7 mouse cellular contexts compared by ENCODE assay signal in the genomic region with DNA sequence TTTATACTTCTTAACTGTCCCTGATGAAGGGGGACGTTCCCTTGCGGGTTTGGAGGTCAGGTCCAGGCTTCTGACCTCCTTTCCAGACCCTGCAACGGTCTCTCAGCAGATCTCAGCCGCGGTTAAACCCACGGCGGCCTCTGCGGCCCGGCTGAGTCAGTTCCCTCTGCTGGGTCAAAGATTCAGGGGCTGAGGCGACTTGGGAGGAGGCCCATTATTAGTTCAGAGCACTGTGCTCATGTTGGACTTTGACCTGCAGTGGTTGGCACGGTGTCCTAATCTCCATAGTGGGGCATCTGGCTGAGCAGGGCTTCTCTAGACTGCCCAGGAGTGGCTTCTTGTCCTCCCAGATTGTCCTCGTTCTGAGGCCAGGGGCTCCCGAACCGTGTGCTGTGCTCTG. TPM values are rescaled to one million over a fixed set of nuclear protein-coding genes. Genes with fewer than 3 reads are reported as not detected.
DNase-seq lines count a peak whose midpoint lies in the region; ATAC-seq and TF ChIP-seq lines count a peak whose summit lies in the region.

No protein-coding gene starts in this region.

- H3K36me3 ChIP-seq in forebrain, embryonic 12.5 days (replicated peaks) = peaks cover 25% of the 10 kb centered on the region
- peaks cover 3% of the 10 kb centered on the region; the same call in 1 of the 2 replicates for H3K36me3 ChIP-seq in kidney, adult 2 months (ENCODE audit: control insufficient read depth, insufficient read depth, low read length)
- peaks cover 18% of the 10 kb centered on the region for H3K36me3 ChIP-seq in lung, embryonic 16.5 days (ENCODE audit: control insufficient read depth, insufficient read depth, low read length)
- H3K36me3 ChIP-seq in stomach, embryonic 15.5 days = peaks cover 25% of the 10 kb centered on the region

- peaks cover 16% of the 10 kb centered on the region for H3K27me3 ChIP-seq in forebrain, embryonic 12.5 days
- H3K27me3 ChIP-seq in kidney, adult 2 months (replicated peaks; ENCODE audit: control insufficient read depth, insufficient read depth, low read length) = no peaks in the 10 kb centered on the region
- H3K27me3 ChIP-seq in lung, embryonic 16.5 days (ENCODE audit: control insufficient read depth, insufficient read depth, low read depth, low read length) = no peaks in the 10 kb centered on the region; the same call in 1 of the 2 replicates
- H3K27me3 ChIP-seq in stomach, embryonic 15.5 days (replicated peaks) = no peaks in the 10 kb centered on the region

- H3K27ac ChIP-seq in forebrain, embryonic 12.5 days = no peak overlapping the region
- H3K27ac ChIP-seq in kidney, adult 2 months (ENCODE audit: insufficient read depth, low read depth, low read length) = peak overlapping the region; percentile 55
- H3K27ac ChIP-seq in lung, embryonic 16.5 days (ENCODE audit: low read length) = no peak overlapping the region
- no peak overlapping the region for H3K27ac ChIP-seq in stomach, embryonic 15.5 days

- peaks cover 32% of the 10 kb centered on the region for H3K4me1 ChIP-seq in forebrain, embryonic 12.5 days
- H3K4me1 ChIP-seq in kidney, adult 2 months (ENCODE audit: control insufficient read depth, insufficient read depth, low read length) = peaks cover 19% of the 10 kb centered on the region; the same call in 1 of the 2 replicates
- peaks cover 21% of the 10 kb centered on the region for H3K4me1 ChIP-seq in lung, embryonic 16.5 days (replicated peaks; ENCODE audit: control insufficient read depth, insufficient read depth, low read length)
- peaks cover 24% of the 10 kb centered on the region for H3K4me1 ChIP-seq in stomach, embryonic 15.5 days

- H3K4me2 ChIP-seq in forebrain, embryonic 12.5 days = peak overlapping the region; percentile 89
- peak overlapping the region; percentile 98 for H3K4me2 ChIP-seq in lung, embryonic 16.5 days (ENCODE audit: low read depth, low read length)
- H3K4me2 ChIP-seq in stomach, embryonic 15.5 days = peak overlapping the region; percentile 86

- no peaks in the 10 kb centered on the region for H3K9me3 ChIP-seq in forebrain, embryonic 12.5 days
- no peaks in the 10 kb centered on the region for H3K9me3 ChIP-seq in lung, embryonic 16.5 days (ENCODE audit: control insufficient read depth, low read length)
- H3K9me3 ChIP-seq in stomach, embryonic 15.5 days = no peaks in the 10 kb centered on the region

- TF ChIP-seq POLR2A in kidney, adult 2 months (IDR thresholded peaks at IDR 0.05; ENCODE audit: low read depth, low read length) = no peak

- 9% methylated on average over 14 of the region's 14 CpGs for WGBS in forebrain, embryonic 12.5 days
- 27% methylated on average over 14 of the region's 14 CpGs for WGBS in kidney, adult 2 months
- 11% methylated on average over 14 of the region's 14 CpGs for WGBS in lung, embryonic 16.5 days
- WGBS in stomach, embryonic 15.5 days = 15% methylated on average over 14 of the region's 14 CpGs

- ATAC-seq in forebrain, embryonic 12.5 days (ENCODE audit: low FRiP score) = no peak
- ATAC-seq in lung, embryonic 16.5 days (ENCODE audit: low read depth) = no peak
- no peak for ATAC-seq in stomach, embryonic 15.5 days (ENCODE audit: insufficient read depth, low FRiP score, low read depth)

- DNase-seq in 416B (ENCODE audit: low read depth) = peak; percentile 87
- DNase-seq in adipocyte (ENCODE audit: low spot score) = peak; percentile 95
- peak; percentile 94 for DNase-seq in kidney, adult 2 months
- DNase-seq in thymus, postnatal 10 days (ENCODE audit: low spot score in 2 of 2) = no peak

- TF ChIP-seq CTCF in kidney, adult 2 months (conservative IDR thresholded peaks at IDR 0.05; ENCODE audit: insufficient read depth, insufficient read length, low read depth, low read length) = no peak

- H3K4me3 ChIP-seq in forebrain, embryonic 12.5 days (replicated peaks) = peak overlapping the region; percentile 53
- peak overlapping the region; percentile 92 for H3K4me3 ChIP-seq in kidney, adult 2 months (ENCODE audit: insufficient read depth, low read depth, low read length)
- H3K4me3 ChIP-seq in lung, embryonic 16.5 days (ENCODE audit: low read length) = peak overlapping the region; percentile 71
- peak overlapping the region; percentile 59 for H3K4me3 ChIP-seq in stomach, embryonic 15.5 days (replicated peaks)

- H3K9ac ChIP-seq in forebrain, embryonic 12.5 days = peak overlapping the region; percentile 72
- H3K9ac ChIP-seq in lung, embryonic 16.5 days (ENCODE audit: low read length) = peak overlapping the region; percentile 79
- H3K9ac ChIP-seq in stomach, embryonic 15.5 days = peak overlapping the region; percentile 55; the same call in 1 of the 2 replicates

RNA-seq across cellular contexts. Expression of a gene that starts 1.2 kb away (rescaled TPM):
- 11.8 and 13.0 TPM in 2 replicates for polyA plus RNA-seq in forebrain, embryonic 12.5 days (2016; fragmentation: Nextera tagmentation; extraction: Ambion mirVana)
- 34.4 and 40.6 TPM in 2 replicates for polyA plus RNA-seq in kidney, adult 2 months (2012; rRNA removed)
- polyA plus RNA-seq in lung, embryonic 16.5 days (2015; fragmentation: Nextera tagmentation; extraction: Ambion mirVana) = 13.7 and 14.1 TPM in 2 replicates
- 15.5 and 17.9 TPM in 2 replicates for polyA plus RNA-seq in stomach, embryonic 15.5 days (2015; fragmentation: Nextera tagmentation; extraction: Ambion mirVana)

RNA-seq across cellular contexts. Expression of a gene that starts 8.1 kb away (rescaled TPM):
- 859 and 942 TPM in 2 replicates for polyA plus RNA-seq in forebrain, embryonic 12.5 days (2016; fragmentation: Nextera tagmentation; extraction: Ambion mirVana)
- 432 and 738 TPM in 2 replicates for polyA plus RNA-seq in kidney, adult 2 months (2012; rRNA removed)
- polyA plus RNA-seq in lung, embryonic 16.5 days (2015; fragmentation: Nextera tagmentation; extraction: Ambion mirVana) = 787 and 914 TPM in 2 replicates
- polyA plus RNA-seq in stomach, embryonic 15.5 days (2015; fragmentation: Nextera tagmentation; extraction: Ambion mirVana) = 920 and 985 TPM in 2 replicates

RNA-seq across cellular contexts. Expression of a gene that starts 50.8 kb away (rescaled TPM):
- polyA plus RNA-seq in forebrain, embryonic 12.5 days (2016; fragmentation: Nextera tagmentation; extraction: Ambion mirVana) = 1.9 and 2.0 TPM in 2 replicates
- polyA plus RNA-seq in kidney, adult 2 months (2012; rRNA removed) = 0.47 and 0.72 TPM in 2 replicates
- polyA plus RNA-seq in lung, embryonic 16.5 days (2015; fragmentation: Nextera tagmentation; extraction: Ambion mirVana) = 7.1 and 8.5 TPM in 2 replicates
- 0.54 and 0.62 TPM in 2 replicates for polyA plus RNA-seq in stomach, embryonic 15.5 days (2015; fragmentation: Nextera tagmentation; extraction: Ambion mirVana)

Comparison
In these comparisons a context has a peak if more than half of its experiments do, and no peak if none do; other contexts are left out.
1. DNase-seq: peak in 416B (single experiment), adipocyte (single experiment) and kidney, adult 2 months (single experiment); none in thymus, postnatal 10 days (0 of 2).
2. Peak in every context shown above with its lines, with median percentiles within 50 percentile points of each other: H3K4me2 ChIP-seq, H3K4me3 ChIP-seq and H3K9ac ChIP-seq.